Mouse (Mus musculus): Measurements from ENCODE around the gene Tmcc2. TPM values are rescaled to one million over a fixed set of nuclear protein-coding genes. Genes with fewer than 3 reads are reported as not detected.

The Tmcc2 gene
- polyA plus RNA-seq, 1 experiment from 2014 or later, result 12.2 TPM

- H3K4me3 ChIP-seq (ENCODE audit: low read length), result no peak overlapping the region
- H3K27ac ChIP-seq (ENCODE audit: low read length), result no peak overlapping the region
- no peaks in the 10 kb centered on the region for H3K36me3 ChIP-seq (ENCODE audit: control insufficient read depth, insufficient read depth, low read length)
- H3K4me2 ChIP-seq (ENCODE audit: low read depth, low read length), result no peak overlapping the region
- 84% methylated on average over 6 of the region's 6 CpGs for WGBS
- H3K9ac ChIP-seq (ENCODE audit: low read depth, low read length), result no peak overlapping the region
- H3K9me3 ChIP-seq (ENCODE audit: control insufficient read depth, low read length), result no peaks in the 10 kb centered on the region
- peaks cover 30% of the 10 kb centered on the region for H3K4me1 ChIP-seq (ENCODE audit: control insufficient read depth, insufficient read depth, low read length)
- ATAC-seq, result no peak
- no peaks in the 10 kb centered on the region for H3K27me3 ChIP-seq (replicated peaks; ENCODE audit: control insufficient read depth, insufficient read depth, low read length)
Measured at GRCm38 (mm10) chr1:132372896-132373534, 18.1 kb downstream of the Tmcc2 start.

- H3K4me2 ChIP-seq (ENCODE audit: low read depth, low read length), result no peak overlapping the region
- WGBS, result 84% methylated on average over 5 of the region's 5 CpGs
- no peaks in the 10 kb centered on the region for H3K9me3 ChIP-seq (ENCODE audit: control insufficient read depth, low read length)
- no peak overlapping the region for H3K27ac ChIP-seq (ENCODE audit: low read length)
- peaks cover 30% of the 10 kb centered on the region for H3K4me1 ChIP-seq (ENCODE audit: control insufficient read depth, insufficient read depth, low read length)
- no peak overlapping the region for H3K9ac ChIP-seq (ENCODE audit: low read depth, low read length)
- no peak for ATAC-seq
- no peaks in the 10 kb centered on the region for H3K36me3 ChIP-seq (ENCODE audit: control insufficient read depth, insufficient read depth, low read length)
- H3K27me3 ChIP-seq (replicated peaks; ENCODE audit: control insufficient read depth, insufficient read depth, low read length), result no peaks in the 10 kb centered on the region
- H3K4me3 ChIP-seq (ENCODE audit: low read length), result no peak overlapping the region
Measured at GRCm38 (mm10) chr1:132372354-132372753, 18.7 kb downstream of the Tmcc2 start.

- WGBS, result 61% methylated on average over 8 of the region's 8 CpGs
- H3K9ac ChIP-seq (ENCODE audit: low read depth, low read length), result no peak overlapping the region
- no peaks in the 10 kb centered on the region for H3K27me3 ChIP-seq (replicated peaks; ENCODE audit: control insufficient read depth, insufficient read depth, low read length)
- no peak overlapping the region for H3K4me2 ChIP-seq (ENCODE audit: low read depth, low read length)
- H3K4me3 ChIP-seq (ENCODE audit: low read length), result no peak overlapping the region
- no peak overlapping the region for H3K27ac ChIP-seq (ENCODE audit: low read length)
- H3K36me3 ChIP-seq (ENCODE audit: control insufficient read depth, insufficient read depth, low read length), result no peaks in the 10 kb centered on the region
- no peak for ATAC-seq
- peaks cover 24% of the 10 kb centered on the region for H3K4me1 ChIP-seq (ENCODE audit: control insufficient read depth, insufficient read depth, low read length)
- no peaks in the 10 kb centered on the region for H3K9me3 ChIP-seq (ENCODE audit: control insufficient read depth, low read length)
Measured at GRCm38 (mm10) chr1:132371298-132372081, 19.6 kb downstream of the Tmcc2 start.

GRCm38 (mm10) chr1:132370681-132371173 lies 20.4 kb downstream of the Tmcc2 start:
- Histone ChIP-seq H3K9ac (ENCODE audit: low read depth, low read length) (no peak overlapping the region), H3K36me3 (ENCODE audit: control insufficient read depth, insufficient read depth, low read length) (no peaks in the 10 kb centered on the region), H3K4me2 (ENCODE audit: low read depth, low read length) (no peak overlapping the region), H3K4me1 (ENCODE audit: control insufficient read depth, insufficient read depth, low read length) (peaks cover 21% of the 10 kb centered on the region), H3K27me3 (replicated peaks; ENCODE audit: control insufficient read depth, insufficient read depth, low read length) (no peaks in the 10 kb centered on the region), H3K27ac (ENCODE audit: low read length) (no peak overlapping the region), H3K9me3 (ENCODE audit: control insufficient read depth, low read length) (no peaks in the 10 kb centered on the region), H3K4me3 (ENCODE audit: low read length) (no peak overlapping the region)
- WGBS, result 71% methylated on average over 9 of the region's 9 CpGs
- no peak for ATAC-seq

GRCm38 (mm10) chr1:132367692-132368506 lies 23.2 kb downstream of the Tmcc2 start:
- Histone ChIP-seq H3K4me3 (ENCODE audit: low read length) (no peak overlapping the region), H3K27me3 (replicated peaks; ENCODE audit: control insufficient read depth, insufficient read depth, low read length) (no peaks in the 10 kb centered on the region), H3K4me1 (ENCODE audit: control insufficient read depth, insufficient read depth, low read length) (peaks cover 8% of the 10 kb centered on the region; the same call in 1 of the 2 replicates), H3K36me3 (ENCODE audit: control insufficient read depth, insufficient read depth, low read length) (no peaks in the 10 kb centered on the region), H3K9ac (ENCODE audit: low read depth, low read length) (no peak overlapping the region), H3K4me2 (ENCODE audit: low read depth, low read length) (no peak overlapping the region), H3K27ac (ENCODE audit: low read length) (no peak overlapping the region), H3K9me3 (ENCODE audit: control insufficient read depth, low read length) (no peaks in the 10 kb centered on the region)
- 28% methylated on average over 7 of the region's 7 CpGs for WGBS
- peak; percentile 85 for ATAC-seq

GRCm38 (mm10) chr1:132366937-132367336 lies 24.1 kb downstream of the Tmcc2 start:
- Histone ChIP-seq H3K27ac (ENCODE audit: low read length) (no peak overlapping the region), H3K9me3 (ENCODE audit: control insufficient read depth, low read length) (no peaks in the 10 kb centered on the region), H3K4me1 (ENCODE audit: control insufficient read depth, insufficient read depth, low read length) (peaks cover 8% of the 10 kb centered on the region; the same call in 1 of the 2 replicates), H3K4me3 (ENCODE audit: low read length) (no peak overlapping the region), H3K27me3 (replicated peaks; ENCODE audit: control insufficient read depth, insufficient read depth, low read length) (no peaks in the 10 kb centered on the region), H3K9ac (ENCODE audit: low read depth, low read length) (no peak overlapping the region), H3K36me3 (ENCODE audit: control insufficient read depth, insufficient read depth, low read length) (no peaks in the 10 kb centered on the region), H3K4me2 (ENCODE audit: low read depth, low read length) (no peak overlapping the region)
- ATAC-seq, result no peak
- 75% methylated on average over 6 of the region's 6 CpGs for WGBS

- H3K4me3 ChIP-seq (ENCODE audit: low read length), result no peak overlapping the region
- H3K36me3 ChIP-seq (ENCODE audit: control insufficient read depth, insufficient read depth, low read length), result no peaks in the 10 kb centered on the region
- H3K9me3 ChIP-seq (ENCODE audit: control insufficient read depth, low read length), result no peaks in the 10 kb centered on the region
- no peaks in the 10 kb centered on the region for H3K27me3 ChIP-seq (replicated peaks; ENCODE audit: control insufficient read depth, insufficient read depth, low read length)
- H3K4me1 ChIP-seq (ENCODE audit: control insufficient read depth, insufficient read depth, low read length), result peaks cover 2% of the 10 kb centered on the region; the same call in 1 of the 2 replicates
- 80% methylated on average over 8 of the region's 8 CpGs for WGBS
- no peak overlapping the region for H3K9ac ChIP-seq (ENCODE audit: low read depth, low read length)
- H3K4me2 ChIP-seq (ENCODE audit: low read depth, low read length), result no peak overlapping the region
- H3K27ac ChIP-seq (ENCODE audit: low read length), result no peak overlapping the region
- no peak for ATAC-seq
Measured at GRCm38 (mm10) chr1:132366235-132366634, 24.8 kb downstream of the Tmcc2 start.

GRCm38 (mm10) chr1:132365645-132366044 lies 25.4 kb downstream of the Tmcc2 start:
- H3K9me3 ChIP-seq (ENCODE audit: control insufficient read depth, low read length), result no peaks in the 10 kb centered on the region
- H3K4me2 ChIP-seq (ENCODE audit: low read depth, low read length), result no peak overlapping the region
- ATAC-seq, result no peak
- no peak overlapping the region for H3K27ac ChIP-seq (ENCODE audit: low read length)
- no peaks in the 10 kb centered on the region for H3K36me3 ChIP-seq (ENCODE audit: control insufficient read depth, insufficient read depth, low read length)
- 58% methylated on average over 4 of the region's 4 CpGs for WGBS
- no peaks in the 10 kb centered on the region for H3K4me1 ChIP-seq (ENCODE audit: control insufficient read depth, insufficient read depth, low read length)
- no peak overlapping the region for H3K4me3 ChIP-seq (ENCODE audit: low read length)
- H3K27me3 ChIP-seq (replicated peaks; ENCODE audit: control insufficient read depth, insufficient read depth, low read length), result no peaks in the 10 kb centered on the region
- no peak overlapping the region for H3K9ac ChIP-seq (ENCODE audit: low read depth, low read length)

- Histone ChIP-seq H3K4me3 (ENCODE audit: low read length) (no peak overlapping the region), H3K36me3 (ENCODE audit: control insufficient read depth, insufficient read depth, low read length) (no peaks in the 10 kb centered on the region), H3K9me3 (ENCODE audit: control insufficient read depth, low read length) (no peaks in the 10 kb centered on the region), H3K27ac (ENCODE audit: low read length) (no peak overlapping the region), H3K9ac (ENCODE audit: low read depth, low read length) (no peak overlapping the region), H3K4me2 (ENCODE audit: low read depth, low read length) (no peak overlapping the region), H3K27me3 (replicated peaks; ENCODE audit: control insufficient read depth, insufficient read depth, low read length) (no peaks in the 10 kb centered on the region), H3K4me1 (ENCODE audit: control insufficient read depth, insufficient read depth, low read length) (no peaks in the 10 kb centered on the region)
- WGBS, result 86% methylated on average over 7 of the region's 7 CpGs
- no peak for ATAC-seq
Measured at GRCm38 (mm10) chr1:132364896-132365557, 26.1 kb downstream of the Tmcc2 start.
